Mouse (Mus musculus) kidney, adult 2 months (tissue): Measurements from ENCODE around the gene B3galnt2.

Source experiments
- CTCF ChIP-seq: fragments of 200-500 bp; conservative IDR thresholded peaks from 2 replicates; pipeline ENCODE4 v1.5.1; 2011; ENCODE audit warnings: low read depth, mild to moderate bottlenecking, control low read depth, low read length, moderate library complexity, mixed read lengths; ENCODE audit not compliant: insufficient read depth, insufficient read length
- POLR2A ChIP-seq: fragments of 200-500 bp; IDR thresholded peaks from one replicate; pipeline ENCODE4 v1.6.1; 2011; ENCODE audit warnings: low read depth, low read length, control low read depth

GRCm38 (mm10) chr13:13956686-13957085 lies 2.4 kb downstream of the B3galnt2 start:
- TF ChIP-seq POLR2A (no peak), CTCF (no peak)
